Mouse (Mus musculus): ENCODE measurements around the gene Snip1. TPM values are rescaled to one million over a fixed set of nuclear protein-coding genes. Genes with fewer than 3 reads are reported as not detected.

Gene Snip1
- polyA plus RNA-seq (2015; fragmentation: Nextera tagmentation; extraction: Ambion mirVana): 31.0 and 31.1 TPM in 2 replicates

GRCm38 (mm10) chr4:125066490-125067370, at the start of gene Snip1:
Snip1 (plus strand) TSS chr4:125066672.
- 1% methylated on average over 78 of the region's 78 CpGs for WGBS
- no peaks in the 10 kb centered on the region for H3K27me3 ChIP-seq
- peak; percentile 92 for ATAC-seq (replicated peaks)
- peak within 1 kb of the TSS; percentile 62 for H3K9ac ChIP-seq (replicated peaks)
- H3K4me2 ChIP-seq (replicated peaks): peak within 1 kb of the TSS; percentile 86
- no peaks in the 10 kb centered on the region for H3K9me3 ChIP-seq
- H3K27ac ChIP-seq (replicated peaks): peak within 1 kb of the TSS; percentile 53
- peaks cover 21% of the 10 kb centered on the region for H3K4me1 ChIP-seq
- H3K36me3 ChIP-seq: peaks cover 27% of the 10 kb centered on the region
- peak within 1 kb of the TSS; percentile 59 for H3K4me3 ChIP-seq

- Histone ChIP-seq H3K9me3 (no peaks in the 10 kb centered on the region), H3K4me1 (no peaks in the 10 kb centered on the region), H3K36me3 (no peaks in the 10 kb centered on the region), H3K27me3 (no peaks in the 10 kb centered on the region), H3K9ac (replicated peaks) (no peak overlapping the region), H3K4me3 (no peak overlapping the region), H3K4me2 (replicated peaks) (no peak overlapping the region), H3K27ac (replicated peaks) (no peak overlapping the region)
- no peak for ATAC-seq (replicated peaks)
- 77% methylated on average over 11 of the region's 11 CpGs for WGBS
These were observed 49.0 kb upstream of the Snip1 start for GRCm38 (mm10) chr4:125017431-125017830.

DNA sequence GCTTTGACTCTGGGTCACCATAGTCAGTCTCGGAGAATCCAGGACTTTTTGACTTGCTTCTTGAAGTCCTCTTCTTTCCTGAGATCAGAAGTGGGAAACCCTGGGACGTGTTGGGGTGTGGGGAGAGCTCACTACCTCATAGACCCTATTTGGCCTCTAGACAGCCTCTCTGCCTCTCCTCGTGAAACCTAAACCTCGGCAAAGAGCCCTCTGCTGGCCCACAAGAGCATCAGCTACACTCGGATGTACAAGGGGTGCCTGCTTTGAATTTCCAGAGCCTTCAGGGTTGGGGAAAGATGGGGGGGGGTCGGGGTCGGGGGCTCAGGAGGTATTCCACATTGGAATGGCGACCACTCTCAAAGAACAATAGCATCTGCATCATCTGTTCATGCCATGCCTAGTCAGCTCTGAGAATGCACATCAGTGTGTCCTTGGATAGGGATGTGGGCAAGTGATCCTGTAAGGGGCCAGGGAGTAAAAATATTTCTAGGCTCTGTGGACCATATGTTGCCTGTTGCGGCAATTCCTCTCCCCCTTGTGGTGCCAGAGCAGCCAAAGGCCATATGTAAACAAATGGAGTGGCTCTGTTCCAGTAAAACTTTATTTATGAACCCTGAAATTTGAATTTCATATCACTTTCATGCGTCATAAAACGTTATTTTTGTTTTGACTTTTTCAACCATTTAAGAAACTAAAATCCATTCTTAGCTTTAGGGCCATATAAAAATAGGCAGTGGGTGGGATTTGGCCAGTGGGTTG, 45.5 kb upstream of the Snip1 start:
- WGBS: 33% methylated on average over 11 of the region's 11 CpGs

DNA sequence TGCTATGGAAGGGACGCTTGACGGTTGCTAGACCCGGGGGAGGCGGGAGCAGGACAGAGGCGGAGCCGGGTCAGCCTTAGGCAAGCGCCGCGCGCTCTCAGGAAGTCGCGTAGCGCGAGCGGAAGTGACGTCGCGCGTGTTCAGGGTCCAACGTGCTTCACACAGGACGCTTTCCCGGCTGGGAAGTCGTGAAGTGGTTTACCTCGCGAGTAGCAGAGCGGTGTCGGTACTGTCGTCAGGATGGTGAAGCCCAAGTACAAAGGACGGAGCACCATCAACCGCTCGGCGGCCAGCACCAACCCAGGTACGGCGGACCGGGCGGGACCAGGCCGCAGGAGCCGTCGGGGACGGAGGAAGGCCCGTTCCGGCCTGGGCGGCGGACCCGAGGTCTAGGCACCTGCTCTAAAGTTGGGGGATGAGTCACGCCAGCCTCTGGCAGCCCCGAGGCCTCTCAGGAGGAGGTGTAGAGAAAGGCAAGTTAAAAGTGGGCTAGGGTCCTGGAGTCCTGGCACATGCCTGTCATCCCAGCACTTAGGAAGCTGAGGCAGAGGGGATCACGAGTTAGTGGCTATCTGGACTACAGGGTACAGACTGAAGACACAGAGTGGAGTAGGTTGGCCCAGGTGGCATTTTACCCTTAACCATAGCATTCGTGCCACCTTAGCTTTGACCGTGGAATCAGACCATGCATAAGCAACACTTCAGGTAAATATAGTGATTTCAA, 36.4 kb upstream of the Snip1 start:
- Histone ChIP-seq H3K4me2 (replicated peaks) (peak overlapping the region; percentile 87), H3K4me3 (peak overlapping the region; percentile 82), H3K36me3 (no peaks in the 10 kb centered on the region; the same call in 1 of the 2 replicates), H3K27ac (replicated peaks) (peak overlapping the region; percentile 34; the same call in 1 of the 2 replicates), H3K9ac (replicated peaks) (peak overlapping the region; percentile 72), H3K9me3 (no peaks in the 10 kb centered on the region), H3K4me1 (peaks cover 20% of the 10 kb centered on the region), H3K27me3 (no peaks in the 10 kb centered on the region)
- peak; percentile 98 for ATAC-seq (replicated peaks)
- under 1% methylated on average over 50 of the region's 50 CpGs for WGBS

More for the DNA sequence above, 45.5 kb upstream of the Snip1 start:
- Histone ChIP-seq H3K4me3 (no peak overlapping the region), H3K4me2 (replicated peaks) (no peak overlapping the region), H3K9ac (replicated peaks) (no peak overlapping the region), H3K9me3 (no peaks in the 10 kb centered on the region), H3K27me3 (no peaks in the 10 kb centered on the region), H3K36me3 (no peaks in the 10 kb centered on the region), H3K4me1 (no peaks in the 10 kb centered on the region), H3K27ac (replicated peaks) (no peak overlapping the region)
- no peak for ATAC-seq (replicated peaks)

GRCm38 (mm10) chr4:125034341-125034740, 32.1 kb upstream of the Snip1 start:
- no peak for ATAC-seq (replicated peaks)
- H3K4me3 ChIP-seq: no peak overlapping the region
- peaks cover 30% of the 10 kb centered on the region for H3K36me3 ChIP-seq
- H3K27me3 ChIP-seq: no peaks in the 10 kb centered on the region
- H3K9ac ChIP-seq (replicated peaks): no peak overlapping the region
- no peaks in the 10 kb centered on the region for H3K9me3 ChIP-seq
- H3K4me1 ChIP-seq: peaks cover 20% of the 10 kb centered on the region
- no peak overlapping the region for H3K27ac ChIP-seq (replicated peaks)
- no peak overlapping the region for H3K4me2 ChIP-seq (replicated peaks)
- WGBS: 90% methylated on average over 4 of the region's 4 CpGs

GRCm38 (mm10) chr4:125044454-125044853, 22.0 kb upstream of the Snip1 start:
- Histone ChIP-seq H3K27ac (replicated peaks) (no peak overlapping the region), H3K4me3 (no peak overlapping the region), H3K4me1 (no peaks in the 10 kb centered on the region), H3K9me3 (no peaks in the 10 kb centered on the region), H3K27me3 (no peaks in the 10 kb centered on the region), H3K4me2 (replicated peaks) (no peak overlapping the region), H3K36me3 (peaks cover 94% of the 10 kb centered on the region), H3K9ac (replicated peaks) (no peak overlapping the region)
- ATAC-seq (replicated peaks): no peak
- 85% methylated on average over 7 of the region's 7 CpGs for WGBS

- 0 out of 2 replicates have a peak, but pooled peaks cover 4% of the 10 kb centered on the region for H3K4me1 ChIP-seq
- H3K27me3 ChIP-seq: no peaks in the 10 kb centered on the region
- no peak for ATAC-seq (replicated peaks)
- H3K9me3 ChIP-seq: no peaks in the 10 kb centered on the region
- no peak overlapping the region for H3K4me2 ChIP-seq (replicated peaks)
- H3K4me3 ChIP-seq: no peak overlapping the region
- no peak overlapping the region for H3K9ac ChIP-seq (replicated peaks)
- H3K36me3 ChIP-seq: peaks cover 51% of the 10 kb centered on the region
- H3K27ac ChIP-seq (replicated peaks): no peak overlapping the region
- WGBS: 97% methylated on average over 9 of the region's 9 CpGs
These were observed 11.1 kb upstream of the Snip1 start for GRCm38 (mm10) chr4:125055385-125055784.

DNA sequence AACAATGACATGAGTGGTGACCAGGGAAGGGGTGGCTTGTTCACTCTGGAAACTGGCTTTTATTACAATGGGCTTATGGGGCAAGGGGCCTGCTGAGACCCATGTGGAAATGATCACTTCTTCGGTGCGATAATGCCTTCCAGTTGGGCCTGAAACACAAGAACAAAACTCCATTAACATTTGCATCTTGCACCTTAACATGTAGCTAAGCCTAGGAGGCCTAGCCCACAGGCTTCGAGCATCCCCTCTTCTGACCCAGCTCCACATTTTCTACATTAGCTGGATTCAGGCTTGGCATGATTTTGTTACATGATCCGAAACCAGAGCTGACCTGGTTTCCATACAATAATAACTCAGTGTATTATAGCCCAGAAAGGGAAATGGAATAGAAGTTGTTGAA, 10.0 kb upstream of the Snip1 start:
- no peak overlapping the region for H3K4me3 ChIP-seq
- WGBS: 95% methylated on average over 4 of the region's 4 CpGs

GRCm38 (mm10) chr4:125057273-125057672, 9.2 kb upstream of the Snip1 start:
- 67% methylated on average over 3 of the region's 3 CpGs for WGBS
- Histone ChIP-seq H3K9me3 (no peaks in the 10 kb centered on the region), H3K4me1 (0 out of 2 replicates have a peak, but pooled peaks cover 4% of the 10 kb centered on the region), H3K27ac (replicated peaks) (no peak overlapping the region), H3K27me3 (no peaks in the 10 kb centered on the region), H3K4me2 (replicated peaks) (no peak overlapping the region), H3K4me3 (no peak overlapping the region), H3K36me3 (peaks cover 39% of the 10 kb centered on the region), H3K9ac (replicated peaks) (no peak overlapping the region)
- no peak for ATAC-seq (replicated peaks)

More for the DNA sequence above, 10.0 kb upstream of the Snip1 start:
- no peak overlapping the region for H3K9ac ChIP-seq (replicated peaks)
- no peak overlapping the region for H3K27ac ChIP-seq (replicated peaks)
- H3K4me1 ChIP-seq: 0 out of 2 replicates have a peak, but pooled peaks cover 4% of the 10 kb centered on the region
- ATAC-seq (replicated peaks): no peak
- no peaks in the 10 kb centered on the region for H3K9me3 ChIP-seq
- H3K27me3 ChIP-seq: no peaks in the 10 kb centered on the region
- no peak overlapping the region for H3K4me2 ChIP-seq (replicated peaks)
- peaks cover 47% of the 10 kb centered on the region for H3K36me3 ChIP-seq

GRCm38 (mm10) chr4:125058033-125058432, 8.4 kb upstream of the Snip1 start:
- 0 out of 2 replicates have a peak, but pooled peaks cover 4% of the 10 kb centered on the region for H3K4me1 ChIP-seq
- peaks cover 33% of the 10 kb centered on the region for H3K36me3 ChIP-seq
- no peak overlapping the region for H3K4me3 ChIP-seq
- no peak overlapping the region for H3K9ac ChIP-seq (replicated peaks)
- H3K27ac ChIP-seq (replicated peaks): no peak overlapping the region
- WGBS: 58% methylated on average over 5 of the region's 5 CpGs
- no peak overlapping the region for H3K4me2 ChIP-seq (replicated peaks)
- no peaks in the 10 kb centered on the region for H3K9me3 ChIP-seq
- no peaks in the 10 kb centered on the region for H3K27me3 ChIP-seq
- ATAC-seq (replicated peaks): no peak

GRCm38 (mm10) chr4:125059025-125059424, 7.4 kb upstream of the Snip1 start:
- 0 out of 2 replicates have a peak, but pooled peaks cover 4% of the 10 kb centered on the region for H3K4me1 ChIP-seq
- WGBS: 2% methylated on average over 8 of the region's 8 CpGs
- H3K4me3 ChIP-seq: peak overlapping the region; percentile 13
- no peak overlapping the region for H3K9ac ChIP-seq (replicated peaks)
- H3K9me3 ChIP-seq: no peaks in the 10 kb centered on the region
- peak; percentile 70; the same call in 1 of the 2 replicates for ATAC-seq (replicated peaks)
- no peak overlapping the region for H3K27ac ChIP-seq (replicated peaks)
- peak overlapping the region; percentile 30 for H3K4me2 ChIP-seq (replicated peaks)
- H3K36me3 ChIP-seq: peaks cover 23% of the 10 kb centered on the region
- H3K27me3 ChIP-seq: no peaks in the 10 kb centered on the region
